Mouse (Mus musculus) spleen, adult 12 weeks (tissue): ENCODE results near the gene Mien1.

Experiments used
- DNase-seq: peaks from one replicate; pipeline ENCODE4 v3.0.0; 2022; ENCODE audit warnings: low spot score

The Mien1 gene

DNA sequence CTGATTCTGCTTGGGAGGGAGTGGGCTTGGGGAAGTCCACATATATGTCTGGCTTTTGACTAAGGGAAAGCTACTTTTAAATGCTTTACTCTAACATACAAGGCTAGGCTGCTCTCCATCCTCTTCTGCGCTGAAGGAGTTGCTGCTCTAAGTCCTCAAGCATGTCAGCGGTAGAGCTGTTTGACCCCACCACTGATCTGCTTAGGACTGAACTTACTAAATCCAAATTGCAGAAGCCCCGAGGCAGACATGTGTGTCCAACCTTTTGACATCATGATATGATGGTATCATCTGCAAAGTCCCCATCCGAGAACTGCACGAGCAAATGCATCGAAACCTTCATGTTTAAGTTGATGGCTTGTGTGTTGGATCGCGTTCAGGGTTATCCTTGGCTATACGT lies 21.1 kb upstream of the Mien1 start:
- no peak for DNase-seq

DNA sequence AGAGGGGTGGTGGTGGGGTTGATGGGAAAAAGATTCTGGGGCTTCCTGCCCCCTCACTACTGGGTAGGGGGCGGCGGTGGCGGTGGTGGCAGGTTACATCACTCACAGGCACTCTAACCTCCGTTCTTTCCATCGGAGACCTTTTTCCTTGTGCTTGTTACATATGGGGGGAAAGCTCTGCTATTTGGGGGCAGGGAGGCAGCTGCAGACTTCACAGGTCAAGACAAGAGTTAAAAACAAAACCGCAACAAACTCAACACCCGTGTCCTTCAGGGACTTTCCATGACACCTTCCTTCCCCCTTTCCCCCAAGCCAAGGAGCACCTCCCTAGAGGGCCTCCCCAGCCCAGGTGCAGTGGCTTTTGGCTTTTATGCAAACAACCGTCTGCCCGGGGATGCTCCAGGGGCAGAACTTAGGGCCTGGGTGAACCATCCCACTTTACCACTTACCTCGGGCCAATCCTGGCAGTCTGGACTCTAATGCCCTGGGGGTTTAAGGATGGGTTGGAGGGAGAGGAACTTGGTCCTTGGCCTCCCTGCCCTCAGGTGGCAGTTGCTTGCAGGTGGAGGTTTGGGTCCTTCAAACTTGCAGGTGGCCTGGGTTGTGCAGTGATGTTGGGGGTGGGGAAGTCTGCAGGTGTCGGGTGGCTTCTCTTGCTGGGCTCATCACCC lies 20.4 kb upstream of the Mien1 start:
- DNase-seq: peak; percentile 52

DNA sequence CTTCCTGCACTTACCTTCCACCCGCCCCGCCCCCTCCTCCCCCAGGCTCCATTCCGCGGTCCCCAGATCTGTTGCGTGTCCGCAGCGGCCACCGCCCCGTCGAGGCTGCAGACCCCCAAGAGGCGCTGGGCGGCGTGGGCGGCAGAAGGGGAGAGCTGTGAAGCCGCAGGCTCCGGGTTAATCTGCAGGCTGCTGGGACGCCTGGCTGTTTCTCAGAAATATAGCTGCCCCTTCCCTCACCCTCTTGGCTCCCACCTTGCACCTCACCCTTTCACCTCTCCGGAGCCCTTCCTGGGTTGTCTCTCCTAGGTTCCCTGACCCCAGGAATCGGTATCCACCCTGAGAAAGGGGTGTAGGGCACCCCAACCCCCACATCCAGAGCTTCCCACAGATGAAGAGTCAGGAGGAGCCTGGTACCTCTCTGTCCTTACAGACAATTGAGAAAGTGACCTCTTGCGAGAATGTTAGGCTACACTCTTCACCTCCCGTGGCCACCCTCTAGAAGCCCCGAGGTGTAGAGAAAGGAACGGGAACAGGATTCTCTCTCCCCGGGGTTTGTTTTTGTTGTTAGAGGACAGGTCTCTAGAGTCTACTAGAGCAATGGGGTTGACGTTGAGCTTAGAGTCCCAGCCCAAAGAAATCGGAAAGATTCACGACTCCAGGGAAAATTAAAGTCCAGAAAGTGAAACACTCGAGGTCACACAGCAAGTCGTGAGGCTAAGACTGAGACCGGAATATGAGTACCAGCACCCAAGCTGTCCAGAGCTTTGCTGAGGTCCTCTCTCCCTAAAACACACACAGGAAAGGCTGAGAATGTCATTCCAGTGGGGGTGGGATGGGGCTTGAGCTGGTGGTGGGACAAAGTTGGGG lies 19.6 kb upstream of the Mien1 start:
- DNase-seq: no peak

DNA sequence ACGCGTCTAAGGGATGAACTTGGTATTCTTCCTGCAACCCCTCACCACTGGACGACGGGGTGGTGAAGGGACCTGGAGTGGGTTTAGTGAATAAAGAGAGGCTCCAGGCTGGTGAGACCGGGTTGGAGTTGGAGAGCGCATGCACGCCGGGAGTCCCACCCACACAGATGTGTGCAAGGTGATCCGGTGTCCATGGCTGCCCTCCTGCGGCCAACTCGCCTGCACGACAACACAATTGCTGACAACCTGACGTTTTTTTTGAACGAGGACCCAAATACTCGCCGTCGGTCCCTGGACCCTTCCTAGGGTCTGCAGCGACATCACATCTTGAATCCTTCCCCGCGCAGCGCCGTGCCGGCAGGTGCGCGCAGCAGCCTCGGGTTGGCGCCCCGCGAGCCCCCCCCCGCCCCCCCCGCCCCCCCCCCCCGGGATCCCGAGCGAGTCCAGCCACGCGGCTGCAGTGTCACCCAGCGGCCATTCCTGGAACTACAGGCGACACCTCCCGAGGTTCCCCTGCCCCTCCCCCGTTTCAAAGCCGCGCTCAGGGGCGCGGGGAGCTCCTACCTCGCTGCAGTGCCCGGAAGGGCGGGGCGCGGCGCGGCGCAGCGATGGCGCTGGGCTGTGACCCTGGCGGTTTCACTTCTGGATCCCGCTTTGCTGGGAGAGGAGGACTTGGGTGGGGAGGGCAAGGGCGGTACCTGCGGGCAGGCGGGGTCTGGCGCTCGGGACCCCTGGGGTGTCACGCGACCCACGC lies 18.8 kb upstream of the Mien1 start:
- peak; percentile 84 for DNase-seq

DNA sequence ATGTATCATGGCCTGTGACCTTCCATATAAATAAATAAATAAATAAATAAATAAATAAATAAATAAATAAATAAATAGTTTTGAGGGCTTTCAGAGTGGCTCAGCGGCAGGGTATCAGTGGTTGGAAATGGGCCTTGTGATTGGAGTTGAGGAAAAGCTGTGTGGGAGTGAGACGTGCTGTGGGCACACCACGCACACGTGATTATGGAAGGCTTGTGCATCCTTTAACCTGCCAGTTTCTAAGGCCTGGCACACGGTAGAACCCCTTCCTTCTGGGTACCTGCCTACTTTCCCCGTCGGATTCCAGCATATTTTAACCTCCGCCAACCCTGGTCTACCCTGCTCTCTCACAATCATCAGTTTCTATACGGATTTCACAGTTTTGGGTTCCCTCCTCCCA lies 18.2 kb upstream of the Mien1 start:
- no peak for DNase-seq

DNA sequence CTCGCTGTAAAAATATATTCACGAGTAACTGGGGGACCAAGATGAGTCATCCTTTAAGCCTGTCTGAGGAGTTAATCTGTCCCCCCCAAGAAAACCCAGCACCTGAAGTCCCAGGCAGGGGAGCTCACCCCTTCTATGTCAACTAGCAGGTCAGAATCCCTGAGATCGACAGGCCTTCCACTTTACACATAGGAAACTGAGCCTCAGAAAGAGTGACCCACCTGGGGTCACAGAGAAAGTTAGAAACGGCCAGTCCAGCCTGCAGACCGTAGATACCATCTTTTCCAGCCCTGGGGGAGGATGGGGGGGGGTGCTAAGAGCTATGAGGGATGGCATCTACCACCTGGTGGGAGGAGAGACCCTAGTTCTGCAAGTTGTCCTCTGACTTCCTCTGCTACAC lies 17.8 kb upstream of the Mien1 start:
- DNase-seq: no peak

DNA sequence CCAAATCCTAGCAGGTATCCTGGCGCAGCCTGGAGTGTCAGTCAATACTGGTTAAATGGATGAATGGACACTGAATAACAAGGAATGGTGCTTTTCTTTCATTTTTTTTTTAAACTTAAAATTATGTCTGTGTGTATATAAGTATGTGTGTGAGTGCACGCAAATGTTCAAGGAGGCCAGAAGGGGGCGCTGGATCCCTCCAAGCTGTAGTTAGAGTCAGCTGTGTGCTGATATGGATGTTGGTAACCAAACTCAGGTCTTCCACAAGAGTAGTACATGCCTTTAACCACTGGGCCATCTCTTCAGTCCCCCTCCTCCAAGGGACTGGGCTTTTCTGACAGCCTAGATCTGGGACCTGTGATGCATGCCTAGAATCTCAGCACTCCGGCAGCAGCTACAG lies 16.7 kb upstream of the Mien1 start:
- no peak for DNase-seq

DNA sequence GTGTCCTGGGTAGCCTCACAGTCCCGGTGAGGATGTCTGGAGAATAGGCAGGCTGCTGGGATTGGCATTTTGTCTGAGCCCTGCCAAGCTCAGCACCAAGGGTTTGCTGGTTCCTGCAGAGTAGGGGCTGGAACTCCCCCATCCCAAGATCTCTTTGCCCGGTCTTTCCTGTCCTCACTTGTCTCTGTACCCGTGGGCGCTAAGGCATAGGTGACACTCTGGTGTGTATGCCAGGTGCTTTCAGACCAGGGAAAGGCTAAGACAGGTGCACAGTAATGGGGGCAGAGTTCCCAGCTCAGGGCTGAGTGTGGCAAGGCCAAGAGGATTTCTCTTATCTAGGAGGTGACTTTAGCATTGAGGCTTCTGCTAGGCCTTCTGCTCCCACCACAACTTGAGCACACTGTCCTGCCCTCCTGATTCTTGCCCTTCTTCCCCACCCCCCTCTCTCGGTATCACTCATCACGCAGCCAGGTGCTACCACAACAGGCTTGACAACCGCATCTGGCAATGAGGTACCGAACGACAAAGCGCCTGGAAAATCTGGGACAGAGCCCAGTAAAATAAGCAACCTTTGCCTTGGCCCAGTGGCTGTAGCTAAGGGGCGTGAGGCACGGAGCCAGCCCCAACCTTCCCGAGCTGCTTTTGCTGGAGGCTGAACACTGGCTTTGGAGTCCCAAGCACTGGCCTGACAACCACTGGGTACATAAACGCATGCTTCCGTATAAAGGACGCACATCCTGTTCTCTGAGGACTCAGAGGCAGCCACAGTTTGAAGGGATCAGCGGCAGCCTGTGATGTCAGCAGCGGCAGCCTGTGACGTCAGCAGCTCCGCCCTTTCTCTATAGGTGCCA lies 11.4 kb upstream of the Mien1 start:
- no peak for DNase-seq

DNA sequence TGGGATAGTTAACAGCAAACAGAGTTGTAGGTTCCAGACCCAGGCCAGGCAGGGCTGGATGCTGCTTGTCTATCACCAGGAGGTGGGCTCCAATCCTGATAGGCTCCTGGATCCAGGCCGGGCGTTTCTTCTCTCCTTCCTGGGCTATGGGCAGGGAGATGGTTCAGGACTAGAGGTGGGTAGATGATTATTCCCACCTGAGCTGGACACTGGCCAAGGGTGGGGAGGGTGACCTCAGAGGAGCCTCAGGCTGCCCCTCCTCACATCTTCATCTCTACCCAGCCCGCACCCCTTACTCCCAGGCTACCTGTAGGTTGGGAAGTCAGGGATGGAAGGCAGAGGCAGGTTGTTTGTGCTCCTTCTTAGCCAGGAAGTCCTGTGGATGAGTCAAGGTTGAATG lies 10.6 kb upstream of the Mien1 start:
- DNase-seq: no peak

DNA sequence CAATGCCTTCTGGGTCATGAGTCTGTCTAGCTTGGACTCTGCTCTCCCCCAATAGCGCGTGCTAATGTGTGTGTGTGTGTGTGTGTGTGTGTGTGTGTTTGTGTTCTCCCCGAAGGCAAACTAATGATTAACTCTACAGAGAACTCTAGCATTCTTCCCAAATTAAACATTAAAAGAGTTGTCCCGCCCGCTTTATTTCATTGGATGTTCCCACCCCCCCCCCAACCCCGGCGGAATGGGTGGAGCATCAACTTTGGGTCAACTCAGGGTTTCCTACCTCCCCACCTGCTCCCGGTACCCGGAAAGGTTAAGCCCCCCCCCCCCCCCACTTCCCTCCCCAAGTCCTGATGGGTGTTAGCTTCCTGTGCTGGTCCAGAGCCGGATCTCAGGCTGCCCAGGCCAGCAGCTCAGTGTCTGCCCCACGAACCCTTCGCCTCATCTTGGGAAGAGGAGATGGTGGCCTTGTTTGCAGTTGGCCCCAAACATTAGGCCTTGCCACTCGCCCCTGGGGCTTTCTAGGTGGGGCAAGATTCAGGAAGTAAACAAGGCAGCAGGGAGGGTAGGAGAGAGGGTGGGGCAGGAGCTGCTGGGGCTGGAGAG lies 9.5 kb upstream of the Mien1 start:
- no peak for DNase-seq

DNA sequence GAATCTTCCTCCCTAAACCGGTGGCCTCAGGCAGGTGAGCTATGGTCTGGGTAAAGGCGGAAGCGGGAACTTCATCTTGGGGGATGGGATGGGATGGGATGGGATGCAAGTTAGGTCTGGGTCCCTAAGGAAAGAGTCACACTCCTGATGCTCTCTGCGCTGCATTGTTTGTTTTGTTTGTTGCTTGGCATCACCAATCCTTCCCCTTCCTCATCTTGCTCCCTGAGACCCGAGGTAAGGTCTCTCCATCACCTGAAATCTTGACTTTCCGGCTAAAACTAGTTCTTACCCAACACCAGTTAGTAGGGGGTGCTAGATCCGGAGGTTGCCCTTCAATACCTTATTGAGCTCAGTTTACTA lies 8.7 kb upstream of the Mien1 start:
- no peak for DNase-seq

DNA sequence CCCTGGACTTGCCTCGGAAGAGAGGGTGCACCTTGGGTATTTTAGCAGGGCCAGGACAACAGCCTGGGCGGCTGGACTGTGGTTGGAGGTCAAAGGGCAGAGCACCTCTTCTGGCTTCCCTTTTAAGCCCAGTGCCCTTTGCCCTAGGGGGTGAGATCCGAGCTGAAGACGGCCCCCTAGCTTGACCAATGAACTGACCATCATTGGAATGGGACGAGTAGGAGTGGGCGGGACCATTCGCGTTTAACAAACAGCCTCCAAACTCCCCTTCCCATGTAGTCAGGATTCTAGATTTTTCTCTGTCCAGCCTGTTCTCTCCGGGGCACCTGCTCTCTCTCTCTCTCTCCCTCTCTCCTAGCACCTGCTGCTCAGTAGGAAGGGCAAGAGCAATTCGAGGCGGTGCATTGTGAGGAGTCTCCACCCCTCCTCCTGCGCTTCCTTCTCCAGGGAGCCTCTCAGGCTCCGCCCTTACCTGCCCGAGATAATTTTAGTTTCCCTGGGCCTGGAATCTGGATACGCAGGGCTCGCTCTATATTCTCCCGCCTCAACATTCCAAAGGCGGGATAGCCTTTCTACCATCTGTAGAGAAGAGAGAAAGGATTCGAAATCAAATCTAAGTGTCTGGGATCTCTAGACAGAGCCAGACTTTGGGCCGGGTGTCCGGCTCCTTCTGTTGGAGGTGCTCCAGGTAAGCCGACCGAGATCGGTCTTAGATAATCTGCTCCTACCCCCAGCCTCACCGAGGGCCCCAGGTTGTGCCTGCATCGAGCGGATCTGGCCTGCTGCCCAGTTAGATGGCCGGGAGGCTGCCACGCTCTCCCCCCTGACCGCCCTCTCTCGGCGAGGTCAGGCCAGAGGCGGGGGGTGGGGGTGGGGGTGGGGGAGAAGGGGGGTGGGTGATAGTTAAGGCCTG lies 8.0 kb upstream of the Mien1 start:
- no peak for DNase-seq

DNA sequence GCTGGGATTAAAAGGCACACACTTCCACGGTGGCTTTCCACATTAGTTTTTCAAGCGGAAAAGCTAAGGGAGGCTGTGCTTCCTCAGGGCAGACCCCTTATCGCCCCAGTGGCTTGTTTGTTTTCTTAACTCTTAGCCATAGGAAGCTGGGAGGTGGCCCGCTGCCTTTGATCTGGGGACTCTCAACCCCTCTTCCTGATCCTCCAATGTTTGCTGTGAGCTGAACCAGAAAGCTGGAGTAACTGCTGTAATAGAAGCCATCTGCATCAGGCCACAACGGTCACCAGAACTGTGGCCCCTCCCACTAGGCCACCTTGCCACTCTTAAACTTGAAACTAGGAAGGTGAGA lies 7.4 kb upstream of the Mien1 start, which contains the start of gene Grb7:
Grb7 (plus strand) TSS at position 182 of the 349 bp plus-strand sequence.
- no peak for DNase-seq

DNA sequence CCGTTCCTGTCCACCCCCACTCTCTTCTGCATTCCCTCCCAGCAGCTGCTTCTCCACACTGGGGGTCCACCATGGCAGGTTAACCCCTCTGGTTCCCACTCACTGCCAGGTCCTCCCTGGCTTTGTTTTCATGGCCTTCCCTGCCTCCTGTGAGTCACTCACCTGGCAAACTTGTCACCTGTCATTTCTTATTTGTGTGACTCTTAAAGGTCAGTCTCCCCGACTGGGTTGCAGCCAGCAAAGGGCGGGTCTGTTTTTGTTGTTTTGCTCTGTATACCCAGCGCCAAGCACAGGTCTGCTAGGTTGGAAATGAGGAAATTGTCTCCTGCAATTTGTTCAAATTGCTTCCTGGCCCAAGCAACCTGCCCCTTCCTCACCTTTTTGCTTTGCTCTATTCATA lies 6.9 kb upstream of the Mien1 start:
- DNase-seq: no peak

DNA sequence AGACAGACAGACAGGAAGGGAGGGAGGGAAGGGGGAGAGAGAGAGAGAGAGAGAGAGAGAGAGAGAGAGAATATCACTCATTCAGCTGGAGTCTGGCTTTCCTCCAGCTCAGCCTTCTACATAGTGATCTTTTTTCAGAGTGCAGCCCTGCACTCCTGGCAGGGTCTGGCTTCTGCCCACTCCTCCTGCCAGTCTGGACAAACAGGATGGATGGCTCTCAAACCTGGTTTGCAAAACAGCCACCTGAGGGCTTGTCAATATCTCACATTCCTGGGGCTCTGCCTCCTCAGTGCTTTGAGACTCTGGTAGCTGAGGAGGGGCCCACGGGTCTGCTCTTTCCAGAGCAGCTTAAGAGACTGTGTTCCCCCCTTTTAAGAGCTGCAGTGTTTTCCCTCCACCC lies 6.4 kb upstream of the Mien1 start:
- DNase-seq: no peak

DNA sequence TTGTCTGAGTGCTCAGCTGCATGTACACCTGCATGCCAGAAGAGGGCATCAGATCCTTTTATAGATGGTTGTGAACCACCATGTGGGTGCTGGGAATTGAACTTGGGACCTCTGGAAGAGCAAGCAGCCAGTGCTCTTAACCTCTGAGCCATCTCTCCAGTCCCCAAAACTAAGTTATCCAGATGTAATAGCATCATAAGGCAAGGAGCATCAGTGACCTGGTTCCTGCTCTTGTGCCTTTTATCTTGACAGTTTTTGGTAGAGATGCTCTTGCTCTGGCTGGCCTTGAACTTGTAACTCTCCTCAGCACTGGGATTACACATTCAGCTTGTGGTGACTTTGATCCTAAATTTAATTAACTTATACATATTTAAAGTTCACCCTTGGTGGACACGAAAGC lies 4.9 kb upstream of the Mien1 start:
- no peak for DNase-seq

DNA sequence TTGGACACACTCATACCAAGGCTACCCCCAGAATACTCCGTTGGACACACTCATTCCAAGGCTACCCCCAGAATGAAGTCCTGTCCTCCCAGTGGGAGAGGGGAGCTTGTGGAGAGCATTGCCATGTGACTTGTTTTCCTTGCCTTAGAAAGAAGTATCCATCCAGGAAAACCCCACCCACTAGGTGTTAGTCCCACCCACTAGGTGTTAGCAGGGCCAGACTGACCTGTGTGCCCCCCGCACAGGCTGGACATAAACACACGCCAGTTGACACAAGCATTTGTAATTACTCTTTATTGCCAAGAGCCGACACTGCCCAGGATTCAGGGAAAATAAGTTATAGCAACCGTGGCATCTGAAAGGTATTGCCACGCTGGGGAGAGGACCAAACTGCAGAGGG lies 1.4 kb downstream of the Mien1 start:
- no peak for DNase-seq

DNA sequence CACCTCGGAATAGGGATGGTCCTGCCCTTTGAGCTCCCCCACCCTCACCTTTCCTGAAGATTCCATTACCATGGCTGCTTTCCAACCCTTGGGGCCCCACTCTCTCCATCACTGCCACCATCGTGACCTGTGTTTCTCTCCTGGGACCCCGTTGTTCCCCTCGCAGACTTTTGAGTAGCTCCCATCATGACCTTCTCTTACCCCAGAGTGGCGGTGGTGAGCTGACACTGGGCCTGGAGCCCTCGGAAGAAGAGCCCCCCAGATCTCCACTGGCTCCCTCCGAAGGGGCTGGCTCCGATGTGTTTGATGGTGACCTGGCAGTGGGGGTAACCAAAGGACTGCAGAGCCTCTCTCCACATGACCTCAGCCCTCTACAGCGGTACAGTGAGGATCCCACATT lies 3.1 kb downstream of the Mien1 start:
- no peak for DNase-seq

DNA sequence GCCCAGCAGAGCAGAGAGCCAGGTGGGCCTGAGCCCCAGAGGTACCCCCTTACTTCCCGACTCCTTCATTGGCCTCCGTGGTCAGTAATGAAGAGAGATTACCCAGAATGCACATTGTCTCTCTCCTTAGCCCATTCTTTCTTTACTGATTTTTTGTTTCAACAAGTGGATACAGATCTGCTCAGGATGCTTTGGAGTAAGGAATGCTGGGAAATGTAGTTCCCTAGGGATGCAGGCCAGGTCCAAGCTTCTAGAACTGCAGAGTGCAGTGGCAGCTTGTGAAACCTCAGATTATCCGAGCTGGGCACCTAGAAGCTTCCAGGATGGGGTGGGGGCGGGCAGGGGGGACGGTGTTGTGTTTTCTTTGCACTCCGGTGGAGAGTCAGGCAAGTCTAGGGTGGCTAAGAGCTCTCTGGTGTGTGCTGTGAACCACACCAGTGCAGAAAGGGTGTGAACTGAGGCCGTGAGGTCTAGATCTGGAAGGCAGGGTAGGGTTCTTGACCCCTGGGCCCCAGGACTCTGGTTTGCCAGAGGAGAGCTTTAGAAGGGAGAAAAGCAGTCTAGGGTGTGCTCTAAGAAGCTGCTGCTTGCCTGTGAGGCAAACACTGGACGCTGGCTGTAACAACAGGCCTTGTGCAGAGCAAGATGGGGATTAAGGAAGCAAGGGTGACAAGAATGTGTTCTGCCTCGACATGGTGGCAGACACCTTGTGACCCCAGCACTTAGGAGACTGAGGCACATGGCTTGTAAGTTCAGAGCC lies 6.9 kb downstream of the Mien1 start:
- DNase-seq: no peak

DNA sequence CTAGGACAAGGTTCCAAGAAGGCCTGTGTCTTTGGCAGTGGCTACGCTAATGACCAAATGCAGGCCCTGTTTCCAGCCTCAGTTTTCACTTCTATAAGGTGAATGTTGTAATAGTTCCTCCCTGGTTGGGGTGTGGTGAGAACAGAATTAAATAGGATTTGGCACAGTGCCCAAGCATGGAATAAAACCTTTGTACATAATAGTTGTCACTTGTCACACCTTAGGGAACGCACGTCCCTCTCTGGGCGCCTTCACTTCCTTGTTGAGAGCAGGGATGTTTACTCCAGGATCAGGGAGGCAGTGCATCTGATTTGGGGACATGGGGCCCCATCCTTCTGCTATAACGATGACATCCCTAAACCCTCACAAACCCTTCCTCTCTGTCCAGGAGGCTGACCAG lies 10.4 kb downstream of the Mien1 start:
- DNase-seq: no peak
